Mouse (Mus musculus): ENCODE results near the gene Serpina16.
"Not testable (repeated sequence)": the region's sequence is repeated elsewhere in the genome, so short reads cannot be mapped to it uniquely, and the experiment has no call there.

The Serpina16 gene

GRCm38 (mm10) chr12:103676039-103676438 lies at the start of gene Serpina16:
TSS of gene Serpina16 (minus strand) at chr12:103676139.
- DNase-seq (ENCODE audit: low read depth, low spot score) = no peak

DNA sequence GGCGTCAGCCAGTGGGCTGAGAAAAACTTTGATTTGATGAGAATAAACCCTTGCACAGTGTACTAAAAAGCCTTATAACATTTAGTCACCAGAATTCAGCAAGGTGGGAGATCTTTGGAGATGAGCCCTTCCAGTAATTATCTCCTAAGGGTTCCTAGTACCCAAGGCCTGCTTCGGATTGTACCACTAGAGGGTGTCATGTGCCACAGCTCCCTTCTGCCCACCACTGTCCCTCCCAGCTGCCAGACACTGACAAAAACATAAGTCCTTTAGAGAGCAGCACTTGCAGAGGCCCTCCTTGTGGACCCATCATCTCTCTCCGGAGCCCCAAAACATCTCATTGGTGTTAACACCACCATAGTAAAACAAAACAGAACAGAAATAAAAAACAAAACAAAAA lies 35.6 kb upstream of the Serpina16 start:
- DNase-seq (ENCODE audit: low read depth, low spot score) = peak; percentile 32

- no peak for DNase-seq (ENCODE audit: low read depth, low spot score)
These were observed 34.5 kb upstream of the Serpina16 start for GRCm38 (mm10) chr12:103710405-103710804.

GRCm38 (mm10) chr12:103706113-103706512 lies 30.2 kb upstream of the Serpina16 start:
- DNase-seq (ENCODE audit: low read depth, low spot score) = no peak

- DNase-seq (ENCODE audit: low read depth, low spot score) = no peak
These were observed 29.6 kb upstream of the Serpina16 start for GRCm38 (mm10) chr12:103705547-103705946.

- no peak for DNase-seq (ENCODE audit: low read depth, low spot score)
These were observed 24.3 kb upstream of the Serpina16 start for GRCm38 (mm10) chr12:103700144-103700750.

- DNase-seq (ENCODE audit: low read depth, low spot score) = no peak
These were observed 19.5 kb upstream of the Serpina16 start, which contains the start of gene Serpina1f for GRCm38 (mm10) chr12:103695429-103695828. TSS of gene Serpina1f (minus strand) at chr12:103695529.

- DNase-seq (ENCODE audit: low read depth, low spot score) = no peak
These were observed 12.4 kb upstream of the Serpina16 start for GRCm38 (mm10) chr12:103688221-103688814.

- no peak for DNase-seq (ENCODE audit: low read depth, low spot score)
These were observed 11.1 kb upstream of the Serpina16 start for GRCm38 (mm10) chr12:103687021-103687420.

GRCm38 (mm10) chr12:103686050-103686449 lies 10.1 kb upstream of the Serpina16 start:
- DNase-seq (ENCODE audit: low read depth, low spot score) = no peak

- no peak for DNase-seq (ENCODE audit: low read depth, low spot score)
These were observed 9.4 kb upstream of the Serpina16 start for GRCm38 (mm10) chr12:103685386-103685785.

DNA sequence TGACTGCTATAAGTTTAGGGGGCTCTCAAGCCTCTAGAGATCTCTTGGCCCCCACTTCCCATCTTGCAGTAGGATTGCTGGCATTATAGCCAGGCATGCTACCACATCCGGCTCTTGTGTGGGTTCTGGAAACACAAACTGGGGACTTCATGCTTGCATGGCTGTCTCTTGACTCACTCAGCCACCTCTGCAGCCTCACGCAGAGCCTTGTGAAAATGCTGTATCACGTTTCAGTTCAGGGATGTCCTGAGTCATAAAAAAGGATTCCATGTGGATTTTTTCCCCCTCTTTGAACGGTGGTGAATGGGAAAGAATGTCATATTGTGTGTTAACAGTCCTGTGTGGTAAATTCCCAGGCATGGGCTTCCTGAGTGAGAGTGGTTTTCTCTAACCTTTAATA lies 7.8 kb upstream of the Serpina16 start:
- DNase-seq (ENCODE audit: low read depth, low spot score) = peak; percentile 50

DNA sequence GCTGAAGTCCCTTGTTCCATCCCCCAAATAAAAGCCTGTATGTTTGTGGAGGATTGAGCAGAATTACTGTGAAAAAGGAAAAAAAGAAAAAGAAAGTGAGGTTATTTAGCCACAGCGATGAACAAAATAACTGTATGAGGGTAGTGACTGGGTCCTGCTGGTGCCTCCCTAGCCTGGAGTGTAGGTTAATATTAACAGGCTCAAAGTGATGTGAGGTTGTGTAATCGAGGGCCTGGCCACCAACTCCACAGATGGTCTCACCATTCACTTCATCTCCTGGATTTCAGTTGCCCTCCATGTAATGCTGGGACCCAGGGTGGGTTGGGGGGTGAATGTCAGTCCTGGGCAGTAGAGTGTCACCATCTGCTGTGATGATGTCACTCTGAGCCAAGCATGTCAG lies 5.8 kb upstream of the Serpina16 start:
- no peak for DNase-seq (ENCODE audit: low read depth, low spot score)

- no peak for DNase-seq (ENCODE audit: low read depth, low spot score)
These were observed 5.2 kb upstream of the Serpina16 start for GRCm38 (mm10) chr12:103681169-103681568.

GRCm38 (mm10) chr12:103679853-103680252 lies 3.9 kb upstream of the Serpina16 start:
- not testable (repeated sequence) for DNase-seq (ENCODE audit: low read depth, low spot score)

GRCm38 (mm10) chr12:103673179-103673578 lies 2.8 kb downstream of the Serpina16 start:
- DNase-seq (ENCODE audit: low read depth, low spot score) = peak; percentile 2

DNA sequence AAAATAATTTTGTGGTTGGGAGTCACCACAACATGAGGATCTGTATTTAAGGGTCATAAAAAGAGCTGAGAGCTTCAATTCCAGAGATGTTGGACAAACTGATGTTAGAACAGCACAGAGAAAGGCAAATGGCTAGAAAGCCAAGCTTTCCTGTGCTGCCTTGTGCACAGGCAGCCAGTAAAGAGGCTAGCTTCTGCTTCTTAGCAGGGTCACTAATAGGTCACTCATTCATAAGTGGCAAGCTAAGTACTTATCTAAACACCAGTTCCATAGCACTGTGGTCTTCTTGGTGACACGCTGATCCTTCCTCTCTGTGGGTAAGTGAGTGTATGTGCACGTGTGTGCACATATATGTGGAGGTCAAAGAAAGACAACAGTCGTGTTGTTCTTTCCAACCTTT lies 4.5 kb downstream of the Serpina16 start:
- DNase-seq (ENCODE audit: low read depth, low spot score) = no peak

DNA sequence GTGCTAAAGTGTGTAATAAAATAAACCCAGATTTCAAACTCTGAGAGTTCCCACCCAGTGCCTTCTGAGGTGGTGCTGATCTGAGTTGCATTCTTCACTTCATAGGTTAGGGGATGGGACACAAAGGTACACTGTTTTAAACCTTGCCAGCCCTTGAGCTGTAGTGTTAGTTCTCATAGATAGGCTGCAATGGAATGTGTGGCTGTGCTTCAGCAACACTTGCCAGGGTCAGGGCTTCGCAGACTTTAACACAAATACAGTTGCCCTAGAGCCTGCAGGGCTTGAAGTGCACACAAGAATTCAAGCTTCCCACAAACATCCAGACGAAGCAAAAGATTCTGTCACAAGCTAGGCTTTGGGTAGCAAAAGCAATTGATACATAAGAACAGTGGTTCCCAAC lies 5.0 kb downstream of the Serpina16 start:
- DNase-seq (ENCODE audit: low read depth, low spot score) = no peak

- DNase-seq (ENCODE audit: low read depth, low spot score) = no peak
These were observed 5.6 kb downstream of the Serpina16 start for GRCm38 (mm10) chr12:103670344-103670743.

- DNase-seq (ENCODE audit: low read depth, low spot score) = no peak
These were observed 10.7 kb downstream of the Serpina16 start for GRCm38 (mm10) chr12:103665286-103665685.

GRCm38 (mm10) chr12:103662053-103662452 lies 13.9 kb downstream of the Serpina16 start:
- not testable (repeated sequence) for DNase-seq (ENCODE audit: low read depth, low spot score)

- no peak for DNase-seq (ENCODE audit: low read depth, low spot score)
These were observed 15.9 kb downstream of the Serpina16 start for GRCm38 (mm10) chr12:103660076-103660475.

DNA sequence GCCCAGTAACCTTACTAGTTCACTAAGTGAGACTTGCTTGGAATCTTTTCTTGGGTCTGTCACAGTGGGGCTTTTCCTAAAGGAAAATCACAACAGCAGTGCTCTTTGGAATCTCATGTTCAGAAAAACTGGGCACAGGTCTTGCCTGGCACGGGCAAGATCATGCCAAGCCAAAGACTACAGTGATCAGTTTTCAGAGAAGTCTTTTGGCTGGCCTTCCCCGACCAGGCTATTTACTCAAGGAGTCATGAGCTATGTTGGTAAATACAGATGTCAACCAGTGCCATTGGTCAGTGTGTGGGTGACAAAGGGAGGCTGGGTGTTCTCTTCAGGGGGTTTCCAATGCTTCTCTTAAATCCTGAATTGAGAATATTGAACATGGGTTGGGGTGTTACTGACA lies 16.8 kb downstream of the Serpina16 start:
- DNase-seq (ENCODE audit: low read depth, low spot score) = no peak
